Mouse (Mus musculus) bone marrow, adult 2 months (tissue): ENCODE measurements around the gene Spata2. TPM values are rescaled to one million over a fixed set of nuclear protein-coding genes. Genes with fewer than 3 reads are reported as not detected.
A peak's percentile ranks its signal among the peaks of the same experiment; 100 is the strongest.

Source experiments
- H3K27ac ChIP-seq: fragments of 200-500 bp; 2 replicates; pipeline ENCODE4 v1.5.1; 2012; ENCODE audit warnings: low read depth, mild to moderate bottlenecking, control low read depth, inconsistent platforms, low read length; ENCODE audit not compliant: control insufficient read depth, poor library complexity, insufficient read depth
- H3K4me1 ChIP-seq: fragments of 200-500 bp; 2 replicates; pipeline ENCODE4 v1.6.1; 2011; ENCODE audit warnings: low read length; ENCODE audit not compliant: control insufficient read depth, insufficient read depth
- H3K4me3 ChIP-seq: fragments of 200-500 bp; replicated peaks from 2 replicates; pipeline ENCODE3; 2011; ENCODE audit warnings: mild to moderate bottlenecking, low read depth, low read length, control low read depth; ENCODE audit not compliant: control insufficient read depth
- CTCF ChIP-seq: fragments of 200-500 bp; IDR thresholded peaks from 2 replicates; pipeline ENCODE4 v1.5.1; 2011; ENCODE audit warnings: low read length, control low read depth; ENCODE audit not compliant: control insufficient read depth, insufficient read depth
- POLR2A ChIP-seq: fragments of 200-500 bp; IDR thresholded peaks from 2 replicates; pipeline ENCODE4 v1.6.1; 2011; ENCODE audit warnings: low read depth, mild to moderate bottlenecking, control low read depth, low read length, borderline replicate concordance; ENCODE audit not compliant: control insufficient read depth
- WGBS: fragments of 180-500 bp; shearing (Covaris S2); methylation state at CpG from one replicate; pipeline ENCODE4 v1.1.7; 2018; 5-methylcytosine and 5-hydroxymethylcytosine counted together
- polyA plus RNA-seq: library from polyadenylated mRNA; stranded (reverse); fragments of >200 nt; gene quantifications from 2 replicates; pipeline ENCODE4 v1.2.4, GENCODE M21; 2011; ENCODE audit warnings: low replicate concordance; ENCODE audit not compliant: missing spikeins, insufficient read depth, insufficient read length

Spata2 gene
- polyA plus RNA-seq, 1 experiment: 9.1 TPM

- peak within 1 kb of the TSS; percentile 68 for H3K27ac ChIP-seq
- peak within 1 kb of the TSS; percentile 56 for H3K4me3 ChIP-seq
- under 1% methylated on average over 58 of the region's 58 CpGs for WGBS
- TF ChIP-seq POLR2A (peak; percentile 71; the same call in 1 of the 2 replicates), CTCF (peak; percentile 66)
- H3K4me1 ChIP-seq: no peaks in the 10 kb centered on the region; the same call in 1 of the 2 replicates
These were observed 45.0 kb upstream of the Spata2 start, which contains the start of gene Snai1 for GRCm38 (mm10) chr2:167537476-167538297. Gene Snai1, plus strand, starts transcription at chr2:167538195.

GRCm38 (mm10) chr2:167536320-167536945 is 43.7 kb upstream of the Spata2 start:
- H3K4me3 ChIP-seq: no peak overlapping the region
- no peak for TF ChIP-seq POLR2A
- TF ChIP-seq CTCF: no peak
- no peak overlapping the region for H3K27ac ChIP-seq
- 47% methylated on average over 10 of the region's 10 CpGs for WGBS
- no peaks in the 10 kb centered on the region; the same call in 1 of the 2 replicates for H3K4me1 ChIP-seq

- H3K4me1 ChIP-seq: no peaks in the 10 kb centered on the region; the same call in 1 of the 2 replicates
- no peak overlapping the region for H3K4me3 ChIP-seq
- no peak for TF ChIP-seq CTCF
- no peak for TF ChIP-seq POLR2A
- H3K27ac ChIP-seq: no peak overlapping the region
These were observed 41.2 kb upstream of the Spata2 start for GRCm38 (mm10) chr2:167533880-167534279.

- TF ChIP-seq POLR2A (no peak), CTCF (peak; percentile 83)
- Histone ChIP-seq H3K4me3 (no peak overlapping the region), H3K27ac (no peak overlapping the region), H3K4me1 (no peaks in the 10 kb centered on the region; the same call in 1 of the 2 replicates)
- WGBS: 23% methylated on average over 13 of the region's 13 CpGs
These were observed 39.4 kb upstream of the Spata2 start for GRCm38 (mm10) chr2:167532131-167532530.

- Histone ChIP-seq H3K27ac (no peak overlapping the region), H3K4me3 (no peak overlapping the region), H3K4me1 (no peaks in the 10 kb centered on the region)
- TF ChIP-seq CTCF (no peak), POLR2A (no peak)
- WGBS: 81% methylated on average over 4 of the region's 4 CpGs
These were observed 37.8 kb upstream of the Spata2 start for GRCm38 (mm10) chr2:167530536-167530935.

- Histone ChIP-seq H3K4me3 (no peak overlapping the region), H3K4me1 (no peaks in the 10 kb centered on the region), H3K27ac (no peak overlapping the region)
- 85% methylated on average over 5 of the region's 5 CpGs for WGBS
- no peak for TF ChIP-seq CTCF
- TF ChIP-seq POLR2A: no peak
These were observed 37.3 kb upstream of the Spata2 start for GRCm38 (mm10) chr2:167529935-167530513.

- peak; percentile 61 for TF ChIP-seq CTCF
- TF ChIP-seq POLR2A: no peak
- WGBS: 40% methylated on average over 5 of the region's 5 CpGs
- Histone ChIP-seq H3K4me3 (no peak overlapping the region), H3K27ac (no peak overlapping the region), H3K4me1 (no peaks in the 10 kb centered on the region)
These were observed 35.6 kb upstream of the Spata2 start for GRCm38 (mm10) chr2:167528278-167528677.
